Mouse (Mus musculus) cerebellum, postnatal 10 days (tissue): ENCODE measurements around the gene Ssxb8.
A peak's percentile ranks its signal among the peaks of the same experiment; 100 is the strongest.
"Not testable (repeated sequence)": the region's sequence is repeated elsewhere in the genome, so short reads cannot be mapped to it uniquely, and the experiment has no call there.

Experiments
- DNase-seq, 2 experiments: peaks; one replicate each; pipeline ENCODE4 v3.0.0; 2021; ENCODE audit warnings: mixed read lengths in 2 of 2

Gene Ssxb8

DNA sequence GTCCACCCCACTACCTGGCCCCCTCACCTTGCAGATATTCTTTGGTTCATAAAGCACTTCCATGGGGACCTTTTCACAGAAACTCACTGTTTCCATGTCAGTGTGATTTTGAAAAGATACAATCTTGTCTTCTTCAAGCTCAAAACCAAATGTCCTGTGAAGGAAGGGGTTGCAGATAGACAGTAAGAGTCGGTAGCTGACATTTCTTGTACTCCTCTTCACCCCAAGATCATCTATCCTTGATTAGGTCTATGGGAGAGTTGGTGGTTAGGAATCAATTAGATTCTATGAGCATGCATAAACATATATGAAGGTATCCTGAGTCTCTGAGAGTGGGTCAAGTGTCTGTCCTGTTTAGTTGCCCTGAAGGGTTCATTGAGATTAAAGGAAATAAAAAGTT, at the start of gene Ssxb8:
Ssxb8 (minus strand) TSS at position 101 of the 400 bp plus-strand sequence.
- not testable (repeated sequence) for DNase-seq

DNA sequence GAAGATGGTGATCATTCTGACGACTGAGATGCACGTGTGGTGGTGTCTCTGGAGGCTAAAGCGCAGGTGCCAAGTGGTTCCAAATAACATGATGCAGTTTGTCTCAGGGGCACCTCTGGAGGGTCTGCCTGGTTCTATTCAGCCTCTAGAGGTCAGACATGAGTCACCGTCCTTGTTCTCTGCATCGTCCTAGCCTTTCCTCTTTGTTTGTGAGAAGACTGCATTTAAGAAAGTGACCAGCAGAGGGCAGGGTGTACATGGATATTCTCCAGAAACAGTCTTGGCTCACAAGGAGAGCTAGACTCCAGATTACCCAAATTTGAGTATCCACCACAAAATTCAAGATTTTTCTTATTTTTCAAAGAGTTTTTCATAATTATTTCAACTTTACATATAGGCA, 42.3 kb upstream of the Ssxb8 start:
- DNase-seq, result peak; percentile 40 to 53

DNA sequence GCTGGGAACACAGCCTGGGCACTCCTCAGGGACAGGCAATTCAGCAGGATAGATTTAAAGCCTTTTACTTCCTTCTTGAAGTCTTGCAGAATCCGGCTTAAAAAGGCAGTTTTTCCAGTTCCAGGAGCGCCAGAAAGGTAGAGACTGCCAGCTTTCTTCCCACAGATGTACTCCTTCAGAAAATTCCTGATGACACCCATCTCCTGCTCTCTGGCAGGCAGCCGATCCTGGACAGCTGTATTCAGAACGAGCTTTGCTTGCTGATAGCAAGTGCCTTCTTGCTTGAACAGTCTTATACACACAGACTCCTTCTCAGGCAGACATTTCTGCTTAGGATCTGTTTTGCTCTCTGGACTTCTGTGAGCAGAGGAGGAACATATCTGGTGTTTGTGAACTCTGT, 27.6 kb downstream of the Ssxb8 start:
- DNase-seq, result no peak
